Mouse (Mus musculus) lung, adult 2 months (tissue): ENCODE measurements at regions not wholly inside any gene's neighbourhood (a gene's known extent, or its start where the extent isn't known, plus 50 kb on each side); places are given as distances from the start of the nearest gene placed in this dataset.

Experiments
- CTCF ChIP-seq: fragments of 200-500 bp; IDR thresholded peaks from 2 replicates; pipeline ENCODE4 v1.5.1; 2011; ENCODE audit warnings: mild to moderate bottlenecking, low read length, control low read depth; ENCODE audit not compliant: insufficient read depth
- POLR2A ChIP-seq: fragments of 200-500 bp; IDR thresholded peaks from 2 replicates; pipeline ENCODE4 v1.6.1; 2011; ENCODE audit warnings: low read depth, mild to moderate bottlenecking, control low read depth, low read length, borderline replicate concordance; ENCODE audit errors: extremely low read depth

DNA sequence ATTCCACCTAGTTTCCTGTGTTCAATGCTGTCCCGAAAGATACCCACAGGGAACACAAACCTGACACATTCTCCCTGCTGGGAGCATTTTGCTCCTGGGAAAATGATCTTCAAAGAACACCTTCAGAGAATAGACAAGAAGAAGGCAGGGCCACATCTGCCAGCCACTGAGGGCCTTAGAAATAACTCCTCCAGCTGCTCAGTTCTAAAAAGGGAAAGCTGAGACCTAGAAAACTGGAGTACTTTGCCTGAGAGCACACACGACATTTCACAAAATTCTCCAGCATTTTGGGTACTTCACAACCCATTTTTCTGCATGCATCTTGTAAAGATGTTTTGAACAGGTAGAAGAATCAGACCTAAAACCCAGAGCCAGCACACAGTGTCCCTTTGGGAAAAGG lies 519.6 kb downstream of the Insc start:
- no peak for TF ChIP-seq CTCF
- no peak for TF ChIP-seq POLR2A
